Mouse (Mus musculus) layer of hippocampus, postnatal 14 days (tissue): ENCODE data around the gene Zar1. TPM values are rescaled to one million over a fixed set of nuclear protein-coding genes. Genes with fewer than 3 reads are reported as not detected.

ENCODE experiments used
- total RNA-seq, 2 experiments: library from RNA; stranded (reverse); gene quantifications; 2 replicates each; pipeline ENCODE4 v1.2.3; 2021

Zar1 gene
- total RNA-seq, 2 experiments from 2014 or later = 0.46 to 0.62 TPM

Other genes starting within 250 kb of the Zar1 start
- gene Corin, start 76.8 kb downstream of the Zar1 start, total RNA-seq = under 1 TPM in 1 of 2 experiments, not detected in 1; 0.28 TPM
- 10 to 100 TPM; 12.7 to 16.9 TPM for gene Nfxl1, start 21.6 kb downstream of the Zar1 start, total RNA-seq
- gene Gm5868, start 6.3 kb upstream of the Zar1 start, total RNA-seq = under 1 TPM; 0.78 to 0.81 TPM
- not detected for gene Cnga1, start 63.0 kb upstream of the Zar1 start, total RNA-seq
- not detected for gene Nipal1, start 66.5 kb upstream of the Zar1 start, total RNA-seq
- not detected for gene Txk, start 171.5 kb upstream of the Zar1 start, total RNA-seq